Mouse (Mus musculus): Measurements from ENCODE around the gene Smco2.
"Not testable (repeated sequence)": the region's sequence is repeated elsewhere in the genome, so short reads cannot be mapped to it uniquely, and the experiment has no call there.

Gene Smco2

DNA sequence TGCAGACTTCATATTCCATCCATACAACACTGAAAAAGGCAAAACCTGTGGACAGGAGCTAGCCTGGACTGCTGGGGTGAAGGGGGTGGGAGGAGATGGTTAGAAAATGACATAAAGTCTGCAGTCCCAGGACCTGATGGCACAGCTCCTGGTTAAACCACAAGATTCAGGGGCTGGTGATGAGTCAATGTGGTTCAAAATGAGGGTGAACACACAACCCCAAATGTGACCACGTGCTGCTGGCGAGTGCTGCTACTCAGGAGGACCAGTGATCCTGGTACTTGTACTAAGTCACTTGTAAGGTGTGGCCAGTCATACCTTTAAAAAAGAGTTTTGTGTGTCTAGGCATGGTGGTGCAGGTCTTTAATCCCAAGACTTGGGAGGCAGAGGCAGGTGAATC, 13.2 kb downstream of the Smco2 start:
- no peak for DNase-seq

DNA sequence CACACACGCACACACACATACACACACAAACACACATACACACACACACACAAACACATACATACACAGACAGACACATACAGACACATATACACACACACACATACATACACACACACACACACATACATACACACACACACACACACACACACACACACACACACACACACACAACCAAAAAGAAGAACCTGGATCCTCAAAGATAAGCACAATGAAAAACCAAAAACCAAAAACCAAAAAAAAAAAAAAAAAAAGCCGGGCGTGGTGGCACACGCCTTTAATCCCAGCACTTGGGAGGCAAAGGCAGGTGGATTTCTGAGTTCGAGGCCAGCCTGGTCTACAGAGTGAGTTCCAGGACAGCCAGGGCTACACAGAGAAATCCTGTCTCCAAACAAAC, 14.5 kb downstream of the Smco2 start:
- not testable (repeated sequence) for DNase-seq

DNA sequence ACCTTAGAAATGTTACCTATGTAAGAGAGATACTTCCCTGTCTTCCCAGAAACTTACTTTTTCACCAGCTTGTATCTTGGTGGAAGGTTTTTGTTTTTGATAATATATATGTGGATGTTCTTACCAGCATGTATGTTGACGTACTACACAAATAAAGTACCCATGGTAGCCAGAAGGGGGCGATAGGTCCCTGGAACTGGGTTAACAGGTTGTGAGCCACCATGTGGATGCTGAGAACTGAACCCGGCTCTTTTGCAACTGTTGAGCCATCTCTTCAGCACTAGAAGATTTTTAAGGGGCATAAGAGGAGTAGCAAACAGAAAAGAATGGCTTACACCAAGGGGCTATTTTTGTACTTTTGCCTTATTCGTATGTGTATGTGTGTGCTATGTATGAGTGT, 15.8 kb downstream of the Smco2 start:
- no peak for DNase-seq

DNA sequence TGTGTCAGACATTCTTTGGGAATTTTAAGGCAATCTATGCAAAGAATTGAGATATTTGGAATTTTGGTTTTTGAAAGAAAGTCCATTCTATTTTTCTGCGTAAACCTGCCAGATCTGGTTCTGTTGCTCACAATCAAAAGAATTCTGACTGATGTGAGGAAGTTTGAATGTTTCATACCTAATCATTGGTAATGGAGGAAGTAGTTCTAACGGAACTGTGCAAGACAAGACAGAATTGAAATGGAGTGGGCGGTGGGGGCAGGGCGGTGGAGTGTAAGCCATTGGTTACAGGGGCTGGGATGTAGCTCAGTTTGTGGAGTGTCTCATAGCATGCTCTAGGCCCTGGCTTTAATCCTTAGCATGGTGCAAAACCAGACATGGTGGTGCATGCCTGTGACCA, 22.1 kb downstream of the Smco2 start:
- DNase-seq = no peak

DNA sequence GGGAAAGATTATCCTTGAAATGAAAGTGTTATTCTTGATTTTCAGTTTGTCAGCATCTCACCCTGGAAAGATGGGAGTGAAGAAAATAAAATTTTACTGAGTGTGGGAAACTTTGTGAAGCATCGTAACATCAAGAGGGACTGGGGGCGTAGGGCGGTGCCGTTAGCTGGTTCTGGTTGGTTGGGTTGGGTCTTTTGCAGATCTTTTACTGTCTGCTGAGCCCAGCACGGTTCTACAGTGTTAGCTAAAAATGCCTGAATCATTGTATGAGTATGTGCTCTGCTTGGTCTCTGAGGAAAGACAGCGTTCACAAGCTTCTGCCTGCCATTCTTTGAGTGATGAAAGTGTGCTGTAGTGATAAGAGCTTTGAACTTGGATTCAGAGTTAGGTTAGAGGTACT, 24.5 kb downstream of the Smco2 start:
- DNase-seq = no peak

DNA sequence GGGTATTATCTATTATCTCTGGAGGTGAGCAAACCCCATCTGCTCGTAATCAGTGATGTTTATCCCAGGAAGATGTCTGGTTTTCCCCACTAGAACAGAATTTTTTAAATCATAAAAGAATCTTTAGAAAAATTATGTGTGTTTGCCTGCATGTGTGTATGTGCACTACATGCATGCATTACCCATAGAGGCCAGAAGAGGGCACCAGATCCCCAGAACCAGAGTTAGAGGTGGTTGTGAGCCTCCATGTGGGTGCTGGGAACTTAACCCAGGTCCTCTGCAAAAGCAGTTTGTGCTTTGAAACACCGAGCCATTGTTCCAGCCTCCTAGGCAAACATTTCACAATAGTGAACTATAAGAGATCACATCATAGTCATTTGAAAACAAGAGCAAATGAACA, 26.9 kb downstream of the Smco2 start:
- DNase-seq = no peak

DNA sequence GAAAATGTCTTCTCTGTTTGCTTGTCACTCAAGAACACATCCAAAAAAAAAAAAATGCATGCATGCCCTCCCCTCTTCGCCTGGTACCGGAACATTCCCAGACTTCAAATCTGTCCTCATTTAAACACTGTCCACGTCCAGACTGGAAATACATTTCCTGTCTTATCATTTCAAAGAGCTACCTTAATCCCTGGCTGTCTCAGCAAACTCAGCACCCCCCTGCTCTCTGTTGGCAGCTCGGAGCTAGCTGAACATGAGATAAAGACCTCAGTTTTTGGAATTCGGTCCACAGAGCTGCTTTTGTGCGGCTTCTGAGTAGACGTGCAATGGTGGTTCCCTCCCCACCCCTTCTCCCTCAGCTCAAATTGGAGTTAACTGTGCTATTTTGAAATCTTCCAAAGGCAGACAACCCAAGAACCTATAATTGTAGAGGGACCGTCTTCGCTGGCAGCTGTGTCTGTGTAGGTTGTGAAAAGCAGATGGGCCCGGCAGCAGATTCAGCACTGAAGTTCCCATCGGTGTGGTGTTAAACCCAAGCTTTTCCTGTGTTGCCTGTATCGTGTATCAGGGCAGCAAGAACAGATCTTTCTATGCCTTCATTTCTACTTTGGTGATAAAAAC, 27.6 kb downstream of the Smco2 start:
- DNase-seq = no peak

DNA sequence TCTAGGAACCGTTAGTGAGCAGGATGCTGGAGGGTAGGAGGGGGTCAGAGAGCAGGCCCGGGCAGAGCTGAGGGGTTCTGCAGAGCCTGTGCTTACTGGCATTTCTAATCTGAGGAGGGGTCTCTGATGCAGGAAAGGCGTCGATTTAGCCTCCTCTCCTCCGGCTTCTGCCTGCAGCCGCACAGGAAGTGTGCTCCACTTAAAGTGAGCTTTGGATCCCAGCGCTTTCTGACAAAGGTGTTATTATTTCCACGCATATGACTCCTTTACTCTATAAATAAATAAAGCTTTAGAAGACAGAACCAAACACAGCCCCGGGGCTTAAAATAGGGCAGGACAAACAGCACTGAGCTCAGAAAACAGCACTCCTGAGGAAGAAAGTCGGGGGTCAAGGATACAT, 29.0 kb downstream of the Smco2 start:
- no peak for DNase-seq

DNA sequence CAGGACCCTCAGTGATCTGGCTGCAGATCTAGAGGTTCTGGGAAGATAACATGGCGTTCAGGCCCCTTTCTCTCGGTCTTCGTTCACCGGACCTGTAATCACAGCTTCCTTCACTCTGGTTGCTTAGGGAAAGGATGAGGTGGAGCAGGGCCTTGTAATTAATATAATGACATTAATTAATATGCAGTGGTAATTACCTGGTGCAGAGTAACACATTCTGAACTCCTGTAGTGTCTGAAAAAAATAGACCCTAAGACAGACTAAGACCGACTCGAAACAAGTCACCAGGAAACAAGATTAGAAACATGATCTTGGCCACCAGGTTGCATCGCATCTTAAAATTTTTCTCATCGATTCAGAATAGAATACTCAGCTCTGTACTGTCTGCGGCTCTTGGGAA, 30.0 kb downstream of the Smco2 start:
- DNase-seq = no peak

DNA sequence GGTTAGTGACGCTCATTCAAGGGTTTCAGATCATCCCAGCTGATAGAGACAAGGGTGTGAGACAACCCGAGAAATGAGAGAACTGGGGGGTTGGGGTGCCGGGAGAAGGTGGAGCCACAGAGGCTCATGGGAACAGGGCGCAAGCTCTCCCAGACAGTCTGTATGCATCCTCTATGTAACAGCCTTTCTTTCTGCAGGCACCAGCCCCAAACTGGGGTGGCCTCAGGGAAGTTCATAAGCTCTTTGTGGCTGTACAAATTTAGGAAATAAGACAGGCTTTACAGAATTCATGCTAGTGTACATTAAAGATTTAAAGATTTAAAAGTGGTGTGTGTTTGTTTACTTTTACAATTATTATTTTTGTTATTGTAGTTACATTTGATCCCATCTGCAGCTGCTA, 30.4 kb downstream of the Smco2 start:
- DNase-seq = no peak

DNA sequence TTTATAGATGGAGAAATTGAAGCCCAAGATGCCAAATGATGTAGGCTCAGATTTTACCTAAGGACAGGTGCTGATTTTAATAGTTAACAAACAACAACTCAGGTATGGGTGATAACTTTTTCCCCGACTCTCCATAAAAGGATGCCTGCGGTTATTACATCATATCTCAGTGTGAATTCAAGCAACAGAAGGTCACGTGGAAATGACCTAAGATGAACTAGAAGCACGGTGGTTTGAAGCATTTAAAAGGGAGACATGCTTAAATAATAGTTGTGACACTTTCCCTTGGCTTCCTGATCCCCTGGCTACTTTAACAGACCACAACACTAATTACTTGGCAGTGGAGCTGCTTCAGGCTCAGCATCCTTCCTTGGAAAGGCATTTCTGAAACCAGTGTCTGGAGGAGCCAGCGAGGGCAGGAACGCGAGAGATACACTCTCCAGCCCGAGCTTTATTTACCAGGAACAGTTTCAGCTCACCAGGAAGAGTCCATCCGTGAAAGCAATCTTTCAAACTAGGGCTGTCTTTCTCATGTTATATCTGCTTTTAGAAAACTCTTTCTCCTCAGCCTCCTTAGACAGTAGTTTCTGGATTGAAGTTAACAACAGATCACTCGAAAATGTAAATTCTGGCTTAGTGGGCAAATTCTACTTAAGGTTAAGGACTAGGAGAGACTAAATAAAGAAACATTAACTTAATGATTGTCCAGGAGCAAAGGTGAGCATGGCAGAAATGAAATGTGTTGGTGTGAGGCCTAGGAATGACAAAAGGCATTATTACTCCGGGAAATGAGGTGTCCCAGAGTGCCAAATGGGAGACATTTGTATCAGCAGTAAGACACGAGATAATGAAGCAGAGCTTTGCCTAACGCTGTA, 32.2 kb downstream of the Smco2 start:
- DNase-seq = no peak

DNA sequence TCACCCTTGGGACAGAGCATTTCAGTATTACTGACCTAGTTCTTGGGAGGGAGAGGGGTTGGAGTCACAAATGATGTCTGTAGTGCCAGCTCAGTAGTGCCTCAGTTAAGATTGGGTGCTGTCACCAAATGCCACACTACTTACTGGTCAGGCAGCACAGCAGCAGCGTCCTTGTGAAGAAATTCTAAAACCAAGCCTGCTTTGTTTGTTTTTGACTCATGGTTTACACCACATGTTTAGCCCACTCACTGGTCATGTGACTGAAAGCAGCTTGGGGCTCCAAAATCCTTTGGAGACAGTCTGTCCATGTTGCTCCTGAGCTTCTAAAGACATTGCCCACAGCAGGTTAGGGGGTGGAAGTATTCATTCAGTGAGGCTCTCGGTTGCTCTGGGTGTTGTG, 33.5 kb downstream of the Smco2 start:
- DNase-seq = no peak

DNA sequence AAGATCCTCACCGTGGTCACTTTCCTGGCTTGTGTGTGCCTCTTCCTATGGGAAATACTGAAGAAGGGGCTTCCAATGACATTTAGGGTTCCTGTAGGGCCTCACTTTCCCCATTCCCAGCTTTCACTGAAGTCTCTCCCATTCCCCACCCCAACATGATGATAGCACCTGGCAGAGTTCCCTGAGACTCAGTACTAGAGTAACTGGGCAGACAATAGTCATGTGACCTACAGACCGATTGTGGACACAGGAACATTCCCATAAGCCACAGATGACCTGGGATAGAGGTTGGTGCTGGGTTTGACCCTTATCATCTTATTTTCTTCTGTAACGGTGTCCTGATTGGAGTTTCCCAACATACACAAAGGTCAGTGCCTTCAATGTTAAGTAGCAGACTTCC, 34.3 kb downstream of the Smco2 start:
- no peak for DNase-seq

DNA sequence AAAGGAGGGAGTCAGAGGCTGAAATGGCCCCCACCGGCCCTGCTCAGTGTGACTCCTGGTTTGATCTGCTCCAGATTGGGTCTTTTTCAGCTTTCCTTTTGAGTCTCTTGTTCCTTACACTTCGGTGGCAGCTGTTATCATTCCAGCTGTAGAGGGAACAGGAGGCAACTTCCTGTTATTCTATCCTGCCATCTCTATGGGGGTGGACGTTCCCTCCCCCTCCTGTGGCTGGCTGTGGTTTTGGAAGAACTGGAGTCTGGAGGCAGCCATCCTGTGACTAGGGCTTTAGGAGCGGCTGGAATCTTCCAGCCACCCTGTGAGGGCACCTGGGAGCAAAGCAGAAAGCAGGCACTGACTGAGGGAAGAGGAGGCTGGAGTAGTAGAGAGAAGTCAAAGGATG, 34.9 kb downstream of the Smco2 start:
- DNase-seq = no peak

DNA sequence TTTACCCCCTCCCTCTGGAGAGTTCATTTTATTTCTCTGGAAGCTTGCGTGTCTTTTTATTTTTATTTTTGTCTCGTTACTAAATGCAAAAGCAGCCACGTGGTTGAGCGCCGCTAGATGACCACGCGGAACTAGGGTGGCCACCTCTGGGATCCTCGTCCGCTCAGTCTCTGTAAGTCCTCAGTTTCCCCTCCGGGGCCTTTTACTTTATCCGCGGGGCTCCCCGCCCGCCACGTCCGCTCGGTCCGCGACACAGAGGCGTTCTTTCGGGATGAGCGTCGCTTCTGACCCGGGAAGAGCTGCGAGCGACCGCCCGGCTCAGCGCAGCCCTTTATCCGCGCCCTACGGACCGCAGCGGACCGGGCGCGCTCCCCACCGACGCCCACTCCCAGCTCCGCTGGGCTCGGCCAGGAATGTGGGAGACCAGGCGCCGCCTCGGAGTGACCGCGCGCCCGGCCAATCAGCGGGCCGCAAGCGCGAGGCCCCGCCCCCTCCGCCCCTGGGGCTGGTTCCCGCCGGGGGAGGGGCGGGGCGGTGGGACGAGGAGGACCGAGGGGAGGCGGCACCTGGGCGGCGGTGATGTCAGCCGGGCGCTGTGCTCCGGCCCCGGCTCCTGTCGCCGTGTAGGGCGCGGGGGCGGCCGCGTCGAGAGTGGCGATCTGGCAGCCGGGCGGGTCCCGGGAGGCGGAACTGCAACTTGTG, 38.2 kb downstream of the Smco2 start, which contains the start of gene Ppfibp1:
TSS of gene Ppfibp1 (plus strand) at position 530 of the 702 bp plus-strand sequence.
- peak; percentile 87 for DNase-seq

DNA sequence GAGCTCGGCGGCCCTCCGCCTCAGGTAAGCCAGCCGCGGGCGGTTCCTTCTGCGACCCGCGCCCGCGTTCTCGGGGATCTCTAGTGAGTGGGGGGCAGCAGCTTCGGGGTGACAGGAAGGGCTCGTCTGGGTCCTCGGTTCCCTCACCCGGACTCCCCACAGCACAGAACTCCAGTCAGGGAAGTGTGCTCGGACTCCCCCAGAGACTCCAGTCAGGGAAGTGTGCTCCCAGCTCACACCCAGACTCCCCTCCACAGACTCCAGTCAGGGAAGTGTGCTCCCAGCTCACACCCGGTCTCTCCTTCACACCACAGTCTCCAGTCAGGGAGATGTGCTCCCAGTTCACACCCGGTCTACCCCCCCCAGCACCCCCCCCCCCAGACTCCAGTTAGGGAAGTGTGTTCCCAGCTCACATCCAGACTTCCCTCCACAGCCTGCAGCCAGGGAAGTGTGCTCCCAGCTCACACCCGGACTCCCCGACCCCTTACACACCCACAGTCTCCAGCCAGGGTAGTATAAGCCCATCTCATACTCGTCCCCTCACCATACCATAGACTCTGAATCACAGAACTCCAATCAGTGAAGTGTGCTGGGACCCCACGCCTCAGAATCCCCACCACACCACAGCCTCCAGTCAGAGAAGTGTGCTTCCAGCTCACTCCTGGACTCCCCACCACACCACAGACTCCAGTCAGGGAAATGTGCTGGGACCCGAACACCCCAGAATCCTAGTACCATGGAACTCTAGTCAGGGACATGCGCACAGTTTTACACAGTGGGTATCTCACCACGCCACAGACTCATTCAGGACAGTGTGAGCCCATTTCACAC, 39.0 kb downstream of the Smco2 start:
- no peak for DNase-seq

DNA sequence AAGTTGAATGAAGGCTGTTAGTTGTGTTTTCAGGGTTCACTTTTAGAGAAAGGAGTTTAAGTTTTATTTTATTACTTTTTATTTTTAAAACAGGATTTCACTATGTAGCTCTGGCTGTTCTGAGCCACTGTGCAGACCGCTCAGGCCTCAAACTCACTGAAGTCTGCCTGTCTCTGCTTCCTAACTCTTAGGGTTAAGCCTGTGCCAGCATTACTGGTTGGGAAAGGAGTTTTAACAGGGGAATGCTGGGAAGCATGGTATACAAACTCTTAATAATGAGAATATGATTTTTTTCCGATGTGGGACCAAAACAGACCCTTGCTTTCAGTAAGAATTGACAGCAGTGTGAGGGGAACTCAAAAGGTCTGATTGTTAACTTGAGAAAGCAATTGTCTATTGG, 40.3 kb downstream of the Smco2 start:
- no peak for DNase-seq

DNA sequence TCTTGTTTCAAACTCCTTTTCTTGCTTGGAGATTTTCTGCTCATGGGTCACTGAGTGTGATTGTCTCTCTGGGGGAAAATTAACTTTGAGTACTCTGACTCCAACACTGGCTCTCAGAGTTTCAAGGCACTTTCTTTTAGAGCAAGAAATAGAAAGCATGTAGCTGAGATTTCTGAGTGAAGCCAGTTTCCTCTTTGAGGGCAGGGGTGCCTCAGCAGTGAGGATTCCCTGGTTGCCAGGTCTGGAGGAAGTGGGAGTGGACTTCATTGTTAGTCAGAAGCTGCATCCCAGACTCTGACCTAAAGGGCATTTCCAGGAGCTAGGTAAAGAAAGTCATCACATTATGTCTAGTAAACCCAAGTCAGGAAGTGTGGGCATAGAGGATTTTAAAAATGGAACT, 40.7 kb downstream of the Smco2 start:
- DNase-seq = no peak

DNA sequence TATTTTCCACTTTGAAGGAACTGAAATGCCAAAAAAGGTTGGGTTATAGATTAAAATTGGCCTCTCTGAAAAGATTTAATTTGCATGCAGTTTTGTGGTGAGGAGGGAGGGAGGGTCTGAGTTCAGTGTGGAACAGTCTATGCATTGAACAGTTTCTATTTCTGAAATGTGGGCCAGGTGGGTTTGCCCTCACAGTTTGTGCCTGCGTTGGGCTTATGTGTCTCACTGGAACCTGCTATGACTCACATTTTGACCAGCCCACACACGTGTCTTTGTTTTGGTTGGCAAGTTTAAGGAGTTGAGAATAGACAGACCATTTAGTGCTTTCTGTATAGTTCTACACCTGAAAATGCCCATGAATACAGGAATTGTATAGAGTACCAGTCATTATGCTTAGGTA, 44.0 kb downstream of the Smco2 start:
- DNase-seq = no peak

DNA sequence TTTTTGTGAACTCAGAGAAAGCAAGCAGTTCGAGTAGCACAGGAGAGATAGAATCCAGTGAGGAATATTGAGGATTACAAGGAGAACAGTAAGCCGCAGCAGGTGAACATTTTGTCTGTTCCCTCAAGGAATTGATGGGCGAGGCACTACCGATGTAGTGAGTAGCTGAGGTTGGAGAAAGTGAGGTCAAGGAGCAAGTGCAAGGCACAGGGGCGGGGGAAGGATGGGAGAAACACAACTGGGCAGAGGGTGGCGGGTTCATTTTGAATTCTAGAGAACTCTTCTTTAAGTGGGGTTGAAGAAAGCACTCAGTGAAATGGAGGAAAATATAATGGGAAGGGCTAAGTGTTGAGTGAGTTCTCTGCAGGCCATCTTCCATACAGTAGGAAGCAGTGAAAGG, 48.8 kb downstream of the Smco2 start:
- no peak for DNase-seq

DNA sequence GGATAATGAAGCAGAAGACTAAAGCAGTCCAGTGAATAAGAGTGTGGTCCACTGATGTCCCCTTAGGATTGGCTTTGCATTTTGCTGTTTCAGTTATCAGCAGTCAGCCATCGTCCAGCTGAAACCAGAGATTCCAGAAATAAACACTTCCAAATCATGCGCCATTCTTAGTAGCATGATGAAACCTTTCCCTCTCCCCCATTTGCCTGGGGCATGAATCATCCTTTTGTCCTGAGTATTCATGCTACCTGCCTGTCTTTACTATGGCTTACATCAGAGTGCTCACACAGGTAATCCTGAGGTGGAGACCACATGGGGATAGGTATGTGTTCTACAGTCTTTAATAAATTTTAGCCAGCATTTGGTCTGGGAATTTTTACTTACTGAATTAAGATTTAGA, 49.7 kb downstream of the Smco2 start:
- no peak for DNase-seq

DNA sequence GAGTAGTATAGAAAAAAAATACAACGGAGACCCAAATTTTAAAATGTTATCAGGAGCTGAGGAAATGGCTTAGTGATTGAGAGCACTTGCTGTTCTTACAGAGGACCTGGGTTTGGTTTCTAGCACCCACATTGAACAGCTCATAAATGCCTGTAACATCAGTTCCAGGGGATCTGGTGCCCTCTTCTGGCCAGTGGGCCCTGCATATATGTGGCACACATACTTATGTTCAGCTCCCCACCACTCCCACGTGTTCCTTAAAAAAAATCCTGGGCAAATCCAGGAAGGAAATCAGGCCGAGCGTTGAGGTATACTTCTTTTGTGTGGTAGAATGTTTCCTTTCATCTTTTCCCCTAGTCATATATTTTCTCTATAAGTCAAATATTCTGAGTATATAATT, 52.0 kb downstream of the Smco2 start:
- DNase-seq = no peak

DNA sequence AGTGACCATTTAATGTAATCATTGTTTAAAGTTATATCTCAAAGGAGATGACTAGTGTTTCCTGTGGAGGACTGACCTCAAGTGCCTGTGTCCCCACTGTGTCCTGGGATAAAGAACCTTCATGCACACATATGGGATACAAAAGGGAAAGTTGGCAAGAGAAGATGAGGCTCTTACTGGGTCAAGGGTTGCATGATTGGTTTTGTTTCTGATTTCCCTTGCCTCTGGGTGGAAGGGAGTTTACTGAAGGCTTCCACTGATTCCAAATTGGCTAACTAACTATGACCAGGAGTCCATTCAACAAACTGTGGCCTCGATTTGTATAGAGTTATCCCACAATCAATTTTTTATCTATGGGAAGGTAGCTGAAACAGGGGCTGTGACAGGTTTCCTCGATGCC, 53.7 kb downstream of the Smco2 start:
- no peak for DNase-seq

Measured in cerebellum, adult 8-10 months (tissue).